Mouse (Mus musculus) splenic B cell, adult 2 months (primary cell): ENCODE data around the gene Edem2.
"Not testable (repeated sequence)": the region's sequence is repeated elsewhere in the genome, so short reads cannot be mapped to it uniquely, and the experiment has no call there.

Source experiments
- DNase-seq: peaks from one replicate; pipeline ENCODE4 v3.0.0-alpha.2; 2011; ENCODE audit warnings: low read depth, low spot score
- H3K27me3 ChIP-seq: 2 replicates; pipeline ENCODE4 v1.6.1; 2012; ENCODE audit warnings: mild to moderate bottlenecking, low read length, moderate library complexity, mixed read lengths; ENCODE audit not compliant: control insufficient read depth, poor library complexity, insufficient read depth, severe bottlenecking
- H3K36me3 ChIP-seq: 2 replicates; pipeline ENCODE4 v1.6.1; 2012; ENCODE audit warnings: mild to moderate bottlenecking, low read length, moderate library complexity, mixed read lengths; ENCODE audit not compliant: control insufficient read depth, poor library complexity, insufficient read depth, severe bottlenecking

Gene Edem2

DNA sequence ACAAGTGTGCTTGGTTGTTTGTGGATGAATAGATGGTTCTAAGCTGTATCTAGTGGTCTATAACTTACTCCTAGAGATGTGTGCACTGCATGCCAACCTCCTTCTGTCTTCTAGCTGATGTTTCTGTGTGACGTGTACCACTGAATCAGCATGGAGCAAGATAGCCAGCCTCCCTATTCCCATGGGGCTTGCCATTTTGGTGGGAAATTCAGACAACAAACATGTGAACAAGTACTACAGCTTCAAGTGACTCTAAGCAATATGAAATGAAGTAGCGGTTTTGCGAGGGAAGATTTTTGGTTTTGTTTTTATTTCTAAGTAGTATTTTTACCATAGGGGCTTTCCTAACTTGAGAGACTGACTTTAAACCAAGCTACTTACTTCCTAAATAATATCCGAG is 20.1 kb upstream of the Edem2 start:
- H3K27me3 ChIP-seq: no peaks in the 10 kb centered on the region
- no peak for DNase-seq
- no peaks in the 10 kb centered on the region for H3K36me3 ChIP-seq

GRCm38 (mm10) chr2:155745487-155745886 is 16.2 kb upstream of the Edem2 start:
- no peak for DNase-seq
- H3K27me3 ChIP-seq: no peaks in the 10 kb centered on the region
- H3K36me3 ChIP-seq: no peaks in the 10 kb centered on the region

- DNase-seq: no peak
- no peaks in the 10 kb centered on the region for H3K27me3 ChIP-seq
- no peaks in the 10 kb centered on the region for H3K36me3 ChIP-seq
Measured at GRCm38 (mm10) chr2:155743351-155743750, 14.1 kb upstream of the Edem2 start.

- DNase-seq: no peak
- Histone ChIP-seq H3K27me3 (no peaks in the 10 kb centered on the region), H3K36me3 (no peaks in the 10 kb centered on the region)
Measured at GRCm38 (mm10) chr2:155742931-155743337, 13.7 kb upstream of the Edem2 start.

GRCm38 (mm10) chr2:155742211-155742610 is 12.9 kb upstream of the Edem2 start:
- DNase-seq: no peak
- Histone ChIP-seq H3K36me3 (no peaks in the 10 kb centered on the region), H3K27me3 (no peaks in the 10 kb centered on the region)

GRCm38 (mm10) chr2:155737803-155738202 is 8.5 kb upstream of the Edem2 start:
- H3K27me3 ChIP-seq: no peaks in the 10 kb centered on the region

DNA sequence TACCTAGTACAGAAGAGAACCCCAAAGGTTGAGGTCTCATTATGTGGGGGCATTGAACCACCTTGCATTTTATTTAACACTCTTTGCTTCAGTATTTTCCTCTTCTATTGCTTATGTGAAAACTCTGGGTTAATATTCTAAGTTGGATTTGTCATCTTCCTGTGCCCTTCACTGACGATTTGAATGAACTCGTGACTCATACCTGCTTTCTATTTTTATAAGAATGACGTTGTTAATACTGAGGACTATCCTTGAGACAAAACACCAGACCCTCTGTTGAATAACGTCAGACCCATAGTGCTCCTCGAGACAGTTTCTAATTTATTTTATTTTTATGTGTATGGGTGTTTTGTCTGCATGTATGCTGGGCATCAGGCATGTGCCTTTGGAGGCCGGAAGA is 7.7 kb upstream of the Edem2 start:
- H3K36me3 ChIP-seq: no peaks in the 10 kb centered on the region
- H3K27me3 ChIP-seq: no peaks in the 10 kb centered on the region
- no peak for DNase-seq

More at GRCm38 (mm10) chr2:155737803-155738202, 8.5 kb upstream of the Edem2 start:
- no peaks in the 10 kb centered on the region for H3K36me3 ChIP-seq
- no peak for DNase-seq

DNA sequence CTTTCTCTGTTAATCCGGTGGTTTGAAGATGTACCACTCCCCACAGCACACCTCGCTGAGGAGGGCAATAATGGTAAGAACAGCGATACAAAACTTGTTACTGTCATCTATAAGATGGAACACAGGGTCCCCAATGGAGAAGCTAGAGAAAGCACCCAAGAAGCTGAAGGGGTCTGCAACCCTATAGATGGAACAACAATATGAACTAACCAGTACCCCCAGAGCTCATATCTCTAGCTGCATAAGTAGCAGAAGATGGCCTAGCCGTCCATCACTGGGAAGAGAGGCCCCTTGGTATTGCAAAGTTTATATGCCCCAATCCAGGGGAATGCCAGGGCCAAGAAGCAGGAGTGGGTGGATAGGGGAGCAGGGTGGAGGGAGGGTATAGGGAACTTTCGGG is 6.5 kb upstream of the Edem2 start, which contains the start of gene Gm17581:
Gene Gm17581 (minus strand): TSS at position 101 of the 400 bp plus-strand sequence.
- not testable (repeated sequence) for H3K36me3 ChIP-seq, DNase-seq, H3K27me3 ChIP-seq

DNA sequence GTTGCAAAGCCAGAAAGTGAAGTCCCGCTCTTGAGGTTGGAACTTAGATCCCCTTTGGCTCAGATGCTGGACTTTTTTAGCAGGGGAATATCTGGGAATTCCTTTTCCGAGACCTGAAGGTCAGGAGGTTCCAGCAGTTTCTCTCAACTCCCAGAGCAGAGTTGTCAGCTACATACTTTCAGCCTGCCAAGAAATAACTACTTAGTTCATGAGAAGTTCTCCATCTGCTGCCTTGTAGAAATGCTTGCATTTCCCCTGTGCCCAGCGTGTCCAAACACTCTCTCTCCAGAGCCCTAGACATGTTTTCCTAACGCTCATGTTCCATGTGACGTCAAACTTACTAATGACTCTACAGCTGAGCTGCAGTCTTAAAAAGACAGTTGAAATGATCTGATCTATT is 5.8 kb upstream of the Edem2 start:
- Histone ChIP-seq H3K36me3 (no peaks in the 10 kb centered on the region), H3K27me3 (no peaks in the 10 kb centered on the region)
- no peak for DNase-seq

DNA sequence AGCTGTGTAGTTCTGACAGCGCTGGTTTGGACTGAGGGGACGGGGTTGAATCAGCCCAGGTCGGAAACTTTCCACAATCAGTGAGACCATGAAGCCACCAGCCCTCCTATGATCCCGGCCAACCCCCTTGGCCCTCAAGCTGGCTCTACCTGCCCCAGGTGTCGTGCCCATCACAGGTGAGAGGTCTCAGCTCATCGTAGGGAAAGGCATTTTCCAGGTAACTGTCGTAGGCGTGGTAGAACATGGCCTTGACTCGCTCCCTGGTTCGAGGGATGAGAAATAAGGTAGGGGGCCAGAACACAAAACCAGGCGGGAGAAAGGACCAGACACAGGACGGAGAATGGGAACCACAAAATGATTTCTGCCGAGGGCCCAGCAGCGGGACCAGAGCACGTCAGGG is 533 bp downstream of the Edem2 start:
- H3K27me3 ChIP-seq: no peaks in the 10 kb centered on the region
- DNase-seq: no peak
- no peaks in the 10 kb centered on the region for H3K36me3 ChIP-seq

DNA sequence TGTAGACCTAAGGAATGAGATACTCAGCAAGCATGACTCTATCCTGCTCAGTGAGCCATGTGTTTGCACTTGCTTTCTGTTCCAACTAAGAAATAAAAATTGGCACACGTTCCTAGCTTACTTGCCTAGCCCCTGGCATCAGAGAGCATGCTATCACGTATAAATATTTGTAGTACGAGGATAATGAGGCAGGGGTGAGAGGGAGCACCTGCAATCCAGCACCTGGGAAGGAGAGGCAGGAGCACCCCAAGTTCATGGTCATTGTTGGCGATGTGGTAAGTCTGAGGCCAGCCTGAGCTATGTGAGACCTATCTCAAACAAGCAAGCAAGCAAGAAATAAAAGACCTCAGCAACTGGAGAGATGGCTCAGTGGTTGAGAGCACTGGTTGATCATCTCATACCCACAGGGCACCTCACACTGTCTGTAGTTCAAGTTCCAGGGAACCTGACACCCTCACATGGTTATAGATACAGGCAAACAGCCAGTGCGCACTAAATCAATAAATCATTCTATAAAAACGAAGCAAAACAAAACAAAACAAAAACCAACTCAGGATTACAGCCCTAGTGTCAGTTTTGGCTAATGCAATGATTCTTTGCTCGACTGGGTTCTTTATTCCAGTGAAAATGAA is 1.4 kb downstream of the Edem2 start:
- DNase-seq: no peak
- Histone ChIP-seq H3K27me3 (no peaks in the 10 kb centered on the region), H3K36me3 (no peaks in the 10 kb centered on the region)

- Histone ChIP-seq H3K27me3 (no peaks in the 10 kb centered on the region), H3K36me3 (no peaks in the 10 kb centered on the region)
- DNase-seq: no peak
Measured at GRCm38 (mm10) chr2:155726302-155726701, 3.0 kb downstream of the Edem2 start.

DNA sequence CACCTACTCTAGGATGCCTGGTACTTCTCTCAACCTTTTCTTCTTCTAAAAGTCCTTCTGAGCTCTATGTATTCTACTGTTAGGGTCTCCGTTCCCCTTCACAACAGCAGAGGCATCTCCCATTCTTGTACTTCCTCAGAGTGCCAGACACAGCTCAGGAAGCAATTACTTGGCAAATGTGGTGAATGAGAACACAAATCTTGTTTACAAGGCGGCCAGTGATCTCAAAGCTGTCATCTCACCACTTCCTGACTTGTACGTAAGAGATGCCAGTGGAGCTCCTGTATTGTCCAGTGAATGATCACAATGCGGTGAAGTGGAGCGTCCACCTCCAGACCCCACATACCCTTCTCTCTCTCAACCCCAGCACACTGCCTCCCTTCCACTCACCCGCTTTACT is 4.7 kb downstream of the Edem2 start:
- no peak for DNase-seq
- Histone ChIP-seq H3K36me3 (no peaks in the 10 kb centered on the region), H3K27me3 (no peaks in the 10 kb centered on the region)

GRCm38 (mm10) chr2:155724036-155724435 is 5.2 kb downstream of the Edem2 start:
- Histone ChIP-seq H3K36me3 (no peaks in the 10 kb centered on the region), H3K27me3 (no peaks in the 10 kb centered on the region)
- DNase-seq: no peak

GRCm38 (mm10) chr2:155720585-155720984 is 8.7 kb downstream of the Edem2 start:
- Histone ChIP-seq H3K27me3 (no peaks in the 10 kb centered on the region), H3K36me3 (peaks cover 5% of the 10 kb centered on the region)
- peak; percentile 49 for DNase-seq
